Mouse (Mus musculus): Measurements from ENCODE around the gene Rnls. TPM values are rescaled to one million over a fixed set of nuclear protein-coding genes. Genes with fewer than 3 reads are reported as not detected.

Gene Rnls
- total and polyA plus RNA-seq, 3 experiments = 1.7 to 3.7 (median 2.8) TPM

DNA sequence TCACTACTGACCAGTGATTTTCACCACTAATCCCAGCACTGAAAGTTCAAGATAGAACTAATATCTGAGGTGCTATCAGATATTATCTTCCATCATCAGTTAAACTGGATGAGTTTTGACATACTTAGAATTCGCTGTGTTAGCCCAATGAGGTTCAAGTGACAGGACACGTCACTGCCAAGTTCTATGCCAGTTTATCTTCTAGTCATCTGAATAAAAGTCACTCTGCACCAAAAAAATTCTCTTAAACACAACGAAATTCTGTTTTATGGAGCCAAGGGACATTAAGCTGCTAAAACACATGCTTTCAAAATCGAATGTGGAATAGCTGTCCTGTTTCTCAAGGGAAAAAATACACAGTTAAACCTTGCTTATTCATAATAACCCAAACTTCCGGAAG lies 168.3 kb downstream of the Rnls start:
- H3K27me3 ChIP-seq (replicated peaks) = no peaks in the 10 kb centered on the region
- H3K4me1 ChIP-seq (ENCODE audit: control insufficient read depth in 1 of 2, insufficient read depth in 2 of 2) = peaks cover 22 to 52% of the 10 kb centered on the region in 2 experiments
- DNase-seq (ENCODE audit: extremely low read depth) = no peak
- dilution Hi-C loops (cut with MboI; ENCODE audit: extremely low pct_ligation_motif_present, extremely low pct_unique_long_range_greater_than_20kb, low sequenced_read_pairs) (no loop called here), in situ Hi-C loops (cut with MboI; ENCODE audit: low pct_ligation_motif_present, low pct_unique_long_range_greater_than_20kb, low sequenced_read_pairs) (loop anchor here (10.0 kb wide), 1 partner anchor 269 kb away; no protein-coding TSS in a partner anchor)
- peak overlapping the region; percentile 59; the same call in 1 of the 2 replicates for H3K27ac ChIP-seq (ENCODE audit: insufficient read depth, low read depth)
- no peaks in the 10 kb centered on the region for H3K36me3 ChIP-seq (replicated peaks in 1 of 2; ENCODE audit: control insufficient read depth in 1 of 2, insufficient read depth in 1 of 2, low read length in 1 of 2)
- no peak for TF ChIP-seq SMC3 (IDR thresholded peaks at IDR 0.05; ENCODE audit: low read depth, low read length)
- TF ChIP-seq ETS1 (conservative IDR thresholded peaks at IDR 0.05; ENCODE audit: low read depth, low read length) = no peak
- TF ChIP-seq USF1 (IDR thresholded peaks at IDR 0.05; ENCODE audit: low read depth, low read length) = no peak
- no peak for TF ChIP-seq ZC3H11A (IDR thresholded peaks at IDR 0.05; ENCODE audit: low read depth, low read length)
- TF ChIP-seq CTCF (conservative IDR thresholded peaks at IDR 0.05 in 1 of 2, IDR thresholded peaks at IDR 0.05 in 1 of 2; ENCODE audit: low read depth in 2 of 2, low read length in 2 of 2) = no peak
- no peak for TF ChIP-seq NRF1 (IDR thresholded peaks at IDR 0.05; ENCODE audit: low read depth, low read length)
- H3K9ac ChIP-seq (ENCODE audit: insufficient read depth, low read depth) = peak overlapping the region; percentile 21; the same call in 1 of the 2 replicates
- H3K9me3 ChIP-seq (replicated peaks; ENCODE audit: low read length) = no peaks in the 10 kb centered on the region
- peak overlapping the region; percentile 40; the same call in 1 of the 2 replicates for H3K4me2 ChIP-seq (ENCODE audit: insufficient read depth, low read depth, poor library complexity, severe bottlenecking)
- H3K79me2 ChIP-seq (replicated peaks; ENCODE audit: control insufficient read depth, extremely low read depth, insufficient read depth, poor library complexity, severe bottlenecking) = no peaks in the 10 kb centered on the region
- H3K4me3 ChIP-seq (replicated peaks in 1 of 3; ENCODE audit: low read depth in 2 of 3, low read length in 2 of 3, poor library complexity in 1 of 3) = no peak overlapping the region

DNA sequence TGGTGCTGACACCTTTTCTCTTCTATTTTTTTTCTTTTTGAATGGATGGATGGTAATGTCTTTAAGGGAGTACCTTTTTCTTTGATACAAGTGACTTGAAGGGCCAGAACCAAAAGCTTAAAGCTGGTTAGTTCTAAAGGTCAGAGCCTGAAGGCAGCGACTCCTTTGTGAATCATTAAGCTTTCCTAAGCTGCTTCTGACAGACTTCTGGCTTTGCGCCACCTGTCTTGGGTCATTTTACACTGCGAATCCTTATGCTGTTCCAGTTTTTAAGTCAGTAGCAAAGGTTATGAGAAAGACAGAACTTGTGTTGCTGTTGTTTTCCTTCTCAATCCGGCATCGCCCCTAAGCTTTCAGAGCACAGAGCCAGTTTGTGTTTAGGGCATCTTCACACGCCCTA lies 168.8 kb downstream of the Rnls start:
- dilution Hi-C loops (cut with MboI; ENCODE audit: extremely low pct_ligation_motif_present, extremely low pct_unique_long_range_greater_than_20kb, low sequenced_read_pairs) = no loop called here
- peak overlapping the region; percentile 59 for H3K27ac ChIP-seq (ENCODE audit: insufficient read depth, low read depth)
- no peaks in the 10 kb centered on the region for H3K9me3 ChIP-seq (replicated peaks; ENCODE audit: low read length)
- no peak overlapping the region for H3K4me3 ChIP-seq (replicated peaks in 1 of 3; ENCODE audit: low read depth in 2 of 3, low read length in 2 of 3, poor library complexity in 1 of 3)
- H3K4me1 ChIP-seq (ENCODE audit: control insufficient read depth in 1 of 2, insufficient read depth in 2 of 2) = peaks cover 22 to 52% of the 10 kb centered on the region in 2 experiments
- H3K4me2 ChIP-seq (ENCODE audit: insufficient read depth, low read depth, poor library complexity, severe bottlenecking) = peak overlapping the region; percentile 40; the same call in 1 of the 2 replicates
- H3K79me2 ChIP-seq (replicated peaks; ENCODE audit: control insufficient read depth, extremely low read depth, insufficient read depth, poor library complexity, severe bottlenecking) = no peaks in the 10 kb centered on the region
- peak; percentile 28 for DNase-seq (ENCODE audit: extremely low read depth)
- peak overlapping the region; percentile 21; the same call in 1 of the 2 replicates for H3K9ac ChIP-seq (ENCODE audit: insufficient read depth, low read depth)
- in situ Hi-C loops (cut with MboI; ENCODE audit: low pct_ligation_motif_present, low pct_unique_long_range_greater_than_20kb, low sequenced_read_pairs) = loop anchor here (10.0 kb wide), 1 partner anchor 268 kb away; no protein-coding TSS in a partner anchor
- no peaks in the 10 kb centered on the region for H3K36me3 ChIP-seq (replicated peaks in 1 of 2; ENCODE audit: control insufficient read depth in 1 of 2, insufficient read depth in 1 of 2, low read length in 1 of 2)
- H3K27me3 ChIP-seq (replicated peaks) = no peaks in the 10 kb centered on the region
- TF ChIP-seq MYC (IDR thresholded peaks at IDR 0.05; ENCODE audit: low read depth, low read length) (no peak), POLR2AphosphoS2 (IDR thresholded peaks at IDR 0.05; ENCODE audit: low read depth, low read length) (no peak), E2F4 (IDR thresholded peaks at IDR 0.05; ENCODE audit: insufficient replicate concordance, low read depth, low read length) (no peak), MAX (IDR thresholded peaks at IDR 0.05; ENCODE audit: low read length) (no peak), JUND (conservative IDR thresholded peaks at IDR 0.05; ENCODE audit: low read depth, low read length) (no peak), PAX5 (IDR thresholded peaks at IDR 0.05; ENCODE audit: low read length) (no peak), CHD2 (IDR thresholded peaks at IDR 0.05; ENCODE audit: low read length) (no peak), ZMIZ1 (IDR thresholded peaks at IDR 0.05; ENCODE audit: low read depth, low read length) (no peak), IRF4 (IDR thresholded peaks at IDR 0.05; ENCODE audit: low read depth, low read length) (no peak), MAFK (IDR thresholded peaks at IDR 0.05; ENCODE audit: insufficient replicate concordance, low read length) (peak; percentile 2; the same call in 1 of the 2 replicates), MEF2A (IDR thresholded peaks at IDR 0.05; ENCODE audit: borderline replicate concordance, low read depth, low read length) (no peak), UBTF (IDR thresholded peaks at IDR 0.05; ENCODE audit: low read depth, low read length) (no peak), HCFC1 (IDR thresholded peaks at IDR 0.05; ENCODE audit: low read depth, low read length) (no peak), JUN (IDR thresholded peaks at IDR 0.05; ENCODE audit: insufficient read depth, low read depth, low read length) (no peak), TBP (conservative IDR thresholded peaks at IDR 0.05; ENCODE audit: low read depth, low read length) (no peak), RCOR1 (conservative IDR thresholded peaks at IDR 0.05; ENCODE audit: low read depth, low read length) (no peak), TCF12 (IDR thresholded peaks at IDR 0.05; ENCODE audit: low read depth, low read length) (no peak), USF1 (IDR thresholded peaks at IDR 0.05; ENCODE audit: low read depth, low read length) (no peak), EP300 (IDR thresholded peaks at IDR 0.05; ENCODE audit: low read length) (no peak), POLR2A (IDR thresholded peaks at IDR 0.05; ENCODE audit: low read depth, low read length) (no peak), USF2 (conservative IDR thresholded peaks at IDR 0.05; ENCODE audit: low read depth, low read length) (no peak), ETS1 (conservative IDR thresholded peaks at IDR 0.05; ENCODE audit: low read depth, low read length) (no peak), MXI1 (IDR thresholded peaks at IDR 0.05; ENCODE audit: low read depth, low read length) (no peak), BHLHE40 (IDR thresholded peaks at IDR 0.05; ENCODE audit: low read depth, low read length) (no peak), NELFE (IDR thresholded peaks at IDR 0.05; ENCODE audit: low read depth, low read length) (no peak), SMC3 (IDR thresholded peaks at IDR 0.05; ENCODE audit: low read depth, low read length) (peak; percentile 17), ELF1 (IDR thresholded peaks at IDR 0.05; ENCODE audit: low read depth, low read length) (no peak), ZC3H11A (IDR thresholded peaks at IDR 0.05; ENCODE audit: low read depth, low read length) (no peak), GABPA (IDR thresholded peaks at IDR 0.05; ENCODE audit: insufficient replicate concordance, low read depth, low read length) (no peak), ZNF384 (IDR thresholded peaks at IDR 0.05; ENCODE audit: low read depth, low read length) (no peak), ZKSCAN1 (IDR thresholded peaks at IDR 0.05; ENCODE audit: borderline replicate concordance, low read depth, low read length) (no peak)

All from CH12.LX (cell line).